8 mouse cellular contexts compared by ENCODE assay signal in the genomic region with DNA sequence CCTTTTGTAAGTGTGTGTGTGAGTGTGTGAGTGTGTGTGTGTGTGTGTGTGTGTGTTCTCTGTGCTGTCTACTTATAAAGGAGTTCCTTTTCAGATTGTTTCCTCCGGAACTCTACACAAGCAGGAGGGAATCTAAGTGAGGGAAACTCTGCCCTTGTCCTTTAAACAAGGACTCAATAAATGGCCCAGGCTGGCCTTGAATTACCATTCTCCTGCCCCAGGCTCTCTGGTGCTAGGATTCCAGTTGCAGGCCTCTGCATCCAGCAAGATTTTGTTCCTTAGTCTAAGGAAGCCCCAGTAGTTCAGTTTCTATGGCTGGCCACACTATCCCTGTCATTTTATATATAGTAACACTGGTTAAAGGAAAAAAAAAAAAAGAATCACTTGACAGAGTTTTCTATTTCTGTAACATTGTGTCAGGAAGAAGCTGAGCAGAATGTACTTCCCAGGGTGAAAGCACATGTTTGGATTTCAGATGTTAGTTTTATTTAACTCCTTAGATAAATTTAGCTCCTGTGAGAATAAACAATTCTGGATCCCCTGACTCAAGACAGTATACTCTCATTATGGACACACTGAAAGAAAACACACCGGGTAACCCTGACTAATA. TPM values are rescaled to one million over a fixed set of nuclear protein-coding genes. Genes with fewer than 3 reads are reported as not detected.
A peak's percentile ranks its signal among the peaks of the same experiment; 100 is the strongest.
DNase-seq lines count a peak whose midpoint lies in the region; ATAC-seq and TF ChIP-seq lines count a peak whose summit lies in the region.

No protein-coding gene starts in this region.

- peak overlapping the region; percentile 62 to 74 for H3K4me3 ChIP-seq in heart, embryonic 14.5 days (ENCODE audit: control insufficient read depth in 1 of 2, insufficient read depth in 1 of 2, low read depth in 1 of 2, low read length in 2 of 2)
- H3K4me3 ChIP-seq in liver, postnatal 0 days (ENCODE audit: low read depth, low read length), result peak overlapping the region; percentile 67

- TF ChIP-seq EP300 in liver, postnatal 0 days (IDR thresholded peaks at IDR 0.05; ENCODE audit: low read depth), result no peak

- peak; percentile 45 for DNase-seq in cerebellum, adult 9-10 months
- no peak for DNase-seq in cerebellum, postnatal 25 days
- DNase-seq in adrenal gland, adult 8-10 months, result peak; percentile 31
- DNase-seq in liver, postnatal 0 days, result no peak
- no peak for DNase-seq in spleen, adult 12 weeks (ENCODE audit: low spot score)
- no peak for DNase-seq in right cerebral cortex, adult 18-20 months
- no peak for DNase-seq in Muller cell, postnatal 12 days (ENCODE audit: inconsistent ontology term)

- peak overlapping the region; percentile 81 for H3K9ac ChIP-seq in heart, embryonic 14.5 days (ENCODE audit: low read length)
- peak overlapping the region; percentile 65 for H3K9ac ChIP-seq in liver, postnatal 0 days (replicated peaks)

- no peaks in the 10 kb centered on the region for H3K9me3 ChIP-seq in heart, embryonic 14.5 days (ENCODE audit: control insufficient read depth, low read length)
- no peaks in the 10 kb centered on the region for H3K9me3 ChIP-seq in liver, postnatal 0 days (ENCODE audit: low read length)

- peaks cover 4 to 6% of the 10 kb centered on the region in 2 experiments; a peak in 3 of 4 replicates for H3K4me1 ChIP-seq in heart, embryonic 14.5 days (ENCODE audit: control insufficient read depth in 2 of 2, insufficient read depth in 2 of 2, low read length in 2 of 2)
- peaks cover 41% of the 10 kb centered on the region for H3K4me1 ChIP-seq in liver, postnatal 0 days (ENCODE audit: insufficient read depth)

- H3K4me2 ChIP-seq in heart, embryonic 14.5 days (ENCODE audit: low read length), result peak overlapping the region; percentile 87
- peak overlapping the region; percentile 88 for H3K4me2 ChIP-seq in liver, postnatal 0 days (ENCODE audit: low read depth, low read length)

- whole genome bisulfite sequencing in heart, embryonic 14.5 days, result 28% methylated on average over 2 of the region's 2 CpGs
- WGBS in liver, postnatal 0 days (ENCODE audit: insufficient replicate concordance), result 32% methylated on average over 2 of the region's 2 CpGs

- ATAC-seq in heart, embryonic 14.5 days (ENCODE audit: insufficient number of reproducible peaks, insufficient read depth, low FRiP score, low read depth), result no peak
- ATAC-seq in liver, postnatal 0 days, result no peak

- H3K36me3 ChIP-seq in heart, embryonic 14.5 days (ENCODE audit: control insufficient read depth, insufficient read depth, low read length), result no peaks in the 10 kb centered on the region
- no peaks in the 10 kb centered on the region for H3K36me3 ChIP-seq in liver, postnatal 0 days (replicated peaks; ENCODE audit: insufficient read depth, low read length)

- no peak for TF ChIP-seq CTCF in liver, postnatal 0 days (IDR thresholded peaks at IDR 0.05; ENCODE audit: low read depth)

- no peaks in the 10 kb centered on the region for H3K27me3 ChIP-seq in heart, embryonic 14.5 days (ENCODE audit: control insufficient read depth, insufficient read depth, low read length)
- no peaks in the 10 kb centered on the region for H3K27me3 ChIP-seq in liver, postnatal 0 days (ENCODE audit: insufficient read depth, low read length)

- H3K27ac ChIP-seq in heart, embryonic 14.5 days (replicated peaks in 1 of 2; ENCODE audit: control insufficient read depth in 1 of 2, insufficient read depth in 1 of 2, low read depth in 2 of 2, low read length in 2 of 2), result peak overlapping the region; percentile 85 to 87
- H3K27ac ChIP-seq in liver, postnatal 0 days (ENCODE audit: low read depth), result peak overlapping the region; percentile 63

RNA-seq across cellular contexts. Expression of a gene that starts 1.5 kb away (rescaled TPM):
- total RNA-seq in adrenal gland, adult 8-10 months (2022), result 100 to 1,000 TPM in 2 of 4 experiments, 10 to 100 TPM in 2; 69.3 to 119 (median 87.4) TPM
- polyA plus RNA-seq in heart, embryonic 14.5 days (2014; fragmentation: Nextera tagmentation; extraction: Ambion mirVana), result 215 and 219 TPM in 2 replicates
- polyA plus RNA-seq in liver, postnatal 0 days (2015; fragmentation: Nextera tagmentation; extraction: Ambion mirVana), result 161 and 163 TPM in 2 replicates

RNA-seq across cellular contexts. Expression of a gene that starts 42.3 kb away (rescaled TPM):
- total RNA-seq in adrenal gland, adult 8-10 months (2022), result 100 to 1,000 TPM in 1 of 4 experiments, 10 to 100 TPM in 3; 68.3 to 108 (median 76.9) TPM
- 26.5 and 28.1 TPM in 2 replicates for polyA plus RNA-seq in heart, embryonic 14.5 days (2014; fragmentation: Nextera tagmentation; extraction: Ambion mirVana)
- polyA plus RNA-seq in liver, postnatal 0 days (2015; fragmentation: Nextera tagmentation; extraction: Ambion mirVana), result 76.4 and 80.8 TPM in 2 replicates

Comparison
In these comparisons a context has a peak if more than half of its experiments do, and no peak if none do; other contexts are left out.
1. DNase-seq: peak in cerebellum, adult 9-10 months (single experiment) and adrenal gland, adult 8-10 months (single experiment); none in cerebellum, postnatal 25 days (0 of 2), liver, postnatal 0 days (single experiment), spleen, adult 12 weeks (single experiment), right cerebral cortex, adult 18-20 months (single experiment) and Muller cell, postnatal 12 days (single experiment).